Mouse (Mus musculus) kidney, postnatal 0 days (tissue): ENCODE data around the gene Rbm4. TPM values are rescaled to one million over a fixed set of nuclear protein-coding genes. Genes with fewer than 3 reads are reported as not detected.

ENCODE experiments used
- ATAC-seq: fragments of 200-750 bp; cut with Nextera tagmentation; replicated peaks from 2 replicates; pipeline ENCODE4 v1.8.0; 2017; ENCODE audit warnings: low read depth, moderate number of reproducible peaks, moderate TSS enrichment, moderate library complexity; ENCODE audit not compliant: low FRiP score
- DNase-seq: peaks from one replicate; pipeline ENCODE4 v3.0.0-alpha.2; 2016; ENCODE audit warnings: low spot score
- H3K27ac ChIP-seq: fragments of 300-500 bp; sonication (generic); 2 replicates; pipeline ENCODE4 v1.5.1; 2014; ENCODE audit warnings: mild to moderate bottlenecking
- H3K27me3 ChIP-seq: fragments of 300-500 bp; sonication (generic); 2 replicates; pipeline ENCODE4 v1.6.1; 2014; ENCODE audit warnings: low read length, mixed read lengths; ENCODE audit not compliant: insufficient read depth
- H3K36me3 ChIP-seq: fragments of 300-500 bp; sonication (generic); 2 replicates; pipeline ENCODE4 v1.6.1; 2014; ENCODE audit warnings: low read length, mixed read lengths; ENCODE audit not compliant: insufficient read depth
- H3K4me1 ChIP-seq: fragments of 300-500 bp; sonication (generic); replicated peaks from 2 replicates; pipeline ENCODE4 v1.6.1; 2014; ENCODE audit warnings: antibody characterized with exemption, low read length, mixed read lengths; ENCODE audit not compliant: insufficient read depth
- H3K4me2 ChIP-seq: fragments of 300-500 bp; sonication (generic); 2 replicates; pipeline ENCODE4 v1.6.1; 2014; ENCODE audit warnings: mild to moderate bottlenecking, low read length, moderate library complexity, mixed read lengths
- H3K4me3 ChIP-seq: fragments of 300-500 bp; sonication (generic); replicated peaks from 2 replicates; pipeline ENCODE4 v1.5.1; 2014; ENCODE audit warnings: low read depth, low read length
- H3K9ac ChIP-seq: fragments of 300-500 bp; sonication (generic); 2 replicates; pipeline ENCODE4 v1.6.1; 2014; ENCODE audit warnings: low read depth, low read length
- H3K9me3 ChIP-seq: fragments of 300-500 bp; sonication (generic); replicated peaks from 2 replicates; pipeline ENCODE4 v1.6.1; 2016; ENCODE audit warnings: low read length, inconsistent platforms, mixed read lengths
- CTCF ChIP-seq: IDR thresholded peaks from 2 replicates; pipeline ENCODE4 v1.5.1; 2016; ENCODE audit warnings: antibody characterized with exemption, low read depth, mild to moderate bottlenecking, moderate library complexity
- WGBS: fragments of 180-500 bp; shearing (Covaris S2); extraction: QIAGEN DNeasy Blood & Tissue Kit; methylation state at CpG from one replicate; pipeline ENCODE4 v1.1.7; 2014; 5-methylcytosine and 5-hydroxymethylcytosine counted together
- polyA plus RNA-seq: library from polyadenylated mRNA; unstranded; fragments of >200 nt; fragmentation: Nextera tagmentation; extraction: Ambion mirVana; gene quantifications from 2 replicates; pipeline ENCODE4 v1.2.1, GENCODE M21; 2015

Rbm4 gene
- polyA plus RNA-seq, 1 experiment from 2014 or later: 40.8 TPM

GRCm38 (mm10) chr19:4756921-4757320, 36.8 kb downstream of the Rbm4 start:
- H3K4me2 ChIP-seq: peak overlapping the region; percentile 79
- DNase-seq (no peak), ATAC-seq (no peak; the same call in 1 of the 2 replicates)
- TF ChIP-seq CTCF: no peak
- peak overlapping the region; percentile 90 for H3K27ac ChIP-seq
- H3K9ac ChIP-seq: peak overlapping the region; percentile 76
- peak overlapping the region; percentile 64 for H3K4me3 ChIP-seq
- no peaks in the 10 kb centered on the region for H3K9me3 ChIP-seq
- no peaks in the 10 kb centered on the region for H3K27me3 ChIP-seq
- peaks cover 1% of the 10 kb centered on the region; the same call in 1 of the 2 replicates for H3K36me3 ChIP-seq
- WGBS: 2% methylated on average over 9 of the region's 9 CpGs
- H3K4me1 ChIP-seq: peaks cover 11% of the 10 kb centered on the region

DNA sequence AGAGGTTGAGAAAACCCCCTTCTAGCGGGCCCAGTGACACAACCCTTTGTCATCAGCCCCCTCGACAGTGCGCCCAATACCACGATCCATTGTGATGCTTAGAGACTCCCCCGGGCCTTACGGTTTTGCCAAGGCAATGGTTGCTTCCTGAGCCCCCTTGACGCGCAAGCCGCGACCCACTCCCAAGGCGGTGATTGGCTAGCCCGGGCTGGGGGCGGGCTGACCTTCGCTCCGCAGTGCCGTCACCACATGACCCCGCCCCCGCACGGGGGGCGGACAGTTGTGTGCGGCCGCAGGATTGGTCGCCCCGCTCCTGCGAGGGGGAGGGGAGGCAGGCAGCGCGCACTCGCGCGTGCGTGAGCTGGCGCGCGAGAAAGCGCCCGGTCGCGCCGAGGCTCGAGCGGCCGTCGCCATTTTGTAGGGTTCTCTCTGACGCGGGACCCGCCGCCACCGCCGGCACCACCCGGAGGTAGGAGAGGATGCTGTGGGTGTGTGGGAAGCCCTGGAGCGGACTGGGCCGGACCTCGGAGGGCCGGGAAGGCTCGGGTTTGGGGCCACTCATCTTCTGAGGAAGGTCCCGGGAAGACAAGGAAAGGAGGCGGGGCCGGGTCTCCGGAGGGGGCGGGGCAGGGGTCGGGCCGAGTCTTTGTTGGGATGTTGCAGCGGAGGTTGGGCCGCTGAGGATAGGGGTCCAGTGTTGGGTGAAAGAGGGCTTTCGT, 37.3 kb downstream of the Rbm4 start, which contains the start of gene Rbm4b:
Gene Rbm4b, plus strand, starts transcription at position 305 of the 719 bp plus-strand sequence.
- Histone ChIP-seq H3K27me3 (no peaks in the 10 kb centered on the region), H3K9me3 (no peaks in the 10 kb centered on the region), H3K9ac (peak within 1 kb of the TSS; percentile 76), H3K4me2 (peak within 1 kb of the TSS; percentile 79), H3K4me1 (peaks cover 11% of the 10 kb centered on the region), H3K36me3 (no peaks in the 10 kb centered on the region), H3K4me3 (peak within 1 kb of the TSS; percentile 64), H3K27ac (peak within 1 kb of the TSS; percentile 90)
- DNase-seq (peak; percentile 95), ATAC-seq (peak; percentile 95)
- TF ChIP-seq CTCF: no peak
- WGBS: under 1% methylated on average over 65 of the region's 65 CpGs

DNA sequence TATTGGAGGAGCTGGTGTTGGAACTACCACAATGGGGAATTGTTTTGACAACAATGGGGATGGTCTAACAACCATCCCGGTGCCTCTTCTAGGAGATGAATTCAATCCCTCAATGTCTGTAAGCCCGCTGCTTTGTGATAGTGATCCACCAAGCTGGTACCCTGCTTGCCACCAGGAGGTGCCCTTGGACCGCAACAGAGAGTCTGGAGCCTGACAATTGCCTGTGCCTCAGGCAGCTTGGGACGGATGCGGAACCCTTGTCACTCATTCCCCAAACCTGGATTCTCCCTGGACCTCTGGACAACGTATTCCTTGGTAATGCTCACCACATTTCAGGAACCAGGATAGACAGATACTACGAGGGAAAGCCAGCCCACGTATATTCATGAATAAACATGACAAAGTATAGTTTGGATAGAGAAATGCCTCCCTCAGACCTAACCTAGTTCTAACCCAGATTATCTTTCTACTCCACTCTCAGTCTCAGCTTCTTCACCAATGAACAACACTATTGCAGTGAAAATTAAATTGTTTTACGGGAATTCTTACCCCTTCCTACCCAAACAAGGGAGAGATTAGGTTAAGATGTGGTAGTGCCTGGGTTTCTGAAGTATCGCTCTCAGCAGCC, 38.0 kb downstream of the Rbm4 start:
- WGBS: under 1% methylated on average over 10 of the region's 10 CpGs
- TF ChIP-seq CTCF: peak; percentile 97

DNA sequence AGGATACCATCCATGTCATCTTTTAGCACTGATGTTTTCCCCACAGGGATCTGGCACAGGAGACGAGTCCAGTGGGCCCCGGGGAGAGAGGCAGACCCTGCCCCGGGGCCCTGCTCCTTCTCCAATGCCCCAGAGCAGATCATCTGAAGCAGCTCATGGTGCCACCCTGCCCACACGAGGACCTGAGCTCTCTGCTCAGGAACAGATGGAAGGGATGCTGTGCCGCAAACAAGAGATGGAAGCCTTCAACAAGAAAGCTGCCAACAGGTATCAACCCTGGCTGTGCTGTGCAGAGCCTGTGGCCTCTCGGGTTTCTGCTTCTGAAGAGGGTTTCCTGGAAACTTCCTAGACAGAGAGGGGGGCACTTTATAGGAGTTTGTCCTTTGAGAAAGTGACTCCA, 43.7 kb downstream of the Rbm4 start:
- H3K9me3 ChIP-seq: no peaks in the 10 kb centered on the region
- TF ChIP-seq CTCF: no peak
- H3K27ac ChIP-seq: no peak overlapping the region
- DNase-seq: no peak
- 81% methylated on average over 6 of the region's 6 CpGs for WGBS
- no peaks in the 10 kb centered on the region for H3K4me1 ChIP-seq
- 0 out of 2 replicates have a peak, but pooled peaks cover 5% of the 10 kb centered on the region for H3K36me3 ChIP-seq
- no peaks in the 10 kb centered on the region for H3K27me3 ChIP-seq
- no peak overlapping the region for H3K4me2 ChIP-seq
- no peak overlapping the region for H3K9ac ChIP-seq
- ATAC-seq: no peak
- H3K4me3 ChIP-seq: no peak overlapping the region

More for the DNA sequence above, 38.0 kb downstream of the Rbm4 start:
- ATAC-seq (peak; percentile 49; the same call in 1 of the 2 replicates), DNase-seq (peak; percentile 94)
- peak overlapping the region; percentile 64 for H3K4me3 ChIP-seq
- H3K4me1 ChIP-seq: peaks cover 11% of the 10 kb centered on the region
- peak overlapping the region; percentile 90 for H3K27ac ChIP-seq
- no peaks in the 10 kb centered on the region for H3K9me3 ChIP-seq
- no peaks in the 10 kb centered on the region for H3K36me3 ChIP-seq
- H3K9ac ChIP-seq: peak overlapping the region; percentile 32; the same call in 1 of the 2 replicates
- H3K4me2 ChIP-seq: peak overlapping the region; percentile 79
- H3K27me3 ChIP-seq: no peaks in the 10 kb centered on the region

GRCm38 (mm10) chr19:4748493-4748892, 45.2 kb downstream of the Rbm4 start:
- H3K36me3 ChIP-seq: 0 out of 2 replicates have a peak, but pooled peaks cover 5% of the 10 kb centered on the region
- TF ChIP-seq CTCF: no peak
- H3K27me3 ChIP-seq: no peaks in the 10 kb centered on the region
- no peaks in the 10 kb centered on the region for H3K4me1 ChIP-seq
- H3K4me3 ChIP-seq: no peak overlapping the region
- ATAC-seq (no peak), DNase-seq (no peak)
- WGBS: 82% methylated on average over 10 of the region's 10 CpGs
- no peak overlapping the region for H3K4me2 ChIP-seq
- no peak overlapping the region for H3K27ac ChIP-seq
- no peaks in the 10 kb centered on the region for H3K9me3 ChIP-seq
- no peak overlapping the region for H3K9ac ChIP-seq

- Histone ChIP-seq H3K9me3 (no peaks in the 10 kb centered on the region), H3K36me3 (0 out of 2 replicates have a peak, but pooled peaks cover 5% of the 10 kb centered on the region), H3K27ac (no peak overlapping the region), H3K4me3 (no peak overlapping the region), H3K4me1 (no peaks in the 10 kb centered on the region), H3K9ac (no peak overlapping the region), H3K27me3 (no peaks in the 10 kb centered on the region), H3K4me2 (no peak overlapping the region)
- DNase-seq (no peak), ATAC-seq (no peak)
- no peak for TF ChIP-seq CTCF
- whole genome bisulfite sequencing: 90% methylated on average over 9 of the region's 9 CpGs
These were observed 45.9 kb downstream of the Rbm4 start for GRCm38 (mm10) chr19:4747631-4748312.
